Mouse (Mus musculus) brain, embryonic 14.5 days (tissue): ENCODE results near the gene Hfe2.

Experiments used
- CTCF ChIP-seq: fragments of 200-500 bp; IDR thresholded peaks from 2 replicates; pipeline ENCODE4 v1.5.1; 2012; ENCODE audit warnings: inconsistent platforms, mild to moderate bottlenecking, moderate library complexity, borderline replicate concordance; ENCODE audit not compliant: insufficient read depth, insufficient read length; ENCODE audit errors: extremely low read depth
- POLR2A ChIP-seq: fragments of 200-500 bp; IDR thresholded peaks from 2 replicates; pipeline ENCODE4 v1.6.1; 2012; ENCODE audit warnings: mild to moderate bottlenecking, inconsistent platforms, borderline replicate concordance; ENCODE audit not compliant: poor library complexity, insufficient read depth, insufficient read length, severe bottlenecking; ENCODE audit errors: extremely low read depth

DNA sequence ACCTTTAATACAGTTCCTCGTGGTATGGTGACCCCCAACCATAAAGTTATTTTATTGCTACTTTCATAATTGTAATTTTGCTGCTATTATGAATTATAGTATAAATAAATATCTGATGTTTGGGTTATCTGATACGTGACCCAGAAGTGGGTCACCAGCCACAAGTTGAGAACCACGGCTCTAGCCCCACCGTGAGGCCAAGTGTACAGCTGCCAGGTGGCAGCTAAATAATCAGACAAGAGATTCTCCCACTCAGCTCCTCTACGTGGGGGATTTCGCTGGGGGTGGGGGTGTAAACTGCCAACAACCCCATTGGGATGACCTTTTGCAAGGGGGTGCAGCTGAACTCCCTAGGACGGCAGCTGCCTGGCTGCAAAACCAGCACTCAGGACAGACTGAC, 7.1 kb downstream of the Hfe2 start:
- TF ChIP-seq CTCF (no peak), POLR2A (no peak)
